27 mouse cellular contexts compared by ENCODE assay signal in genomic region chr11:38170721-38171120, GRCm38 (mm10).
DNase-seq lines count a peak whose midpoint lies in the region; ATAC-seq and TF ChIP-seq lines count a peak whose summit lies in the region.
"Had no signal": no experiment of that assay in that cellular context is flagged by ENCODE, and none has a peak within 500 bp of the region (broad histone marks: within the 10 kb centered on the region; RNA-seq: fewer than 3 reads in every experiment).

No protein-coding gene starts in this region.

- H3K27ac ChIP-seq in forebrain, embryonic 14.5 days (ENCODE audit: low read depth, low read length), result no peak overlapping the region
- H3K27ac ChIP-seq in forebrain, embryonic 12.5 days, result no peak overlapping the region
- H3K27ac ChIP-seq in kidney, postnatal 0 days, result no peak overlapping the region
- H3K27ac ChIP-seq in kidney, adult 2 months (ENCODE audit: insufficient read depth, low read depth, low read length), result no peak overlapping the region
- H3K27ac ChIP-seq: embryonic facial prominence, embryonic 15.5 days; limb, embryonic 13.5 days; liver, embryonic 13.5 days; lung, embryonic 15.5 days had no signal

- DNase-seq in forebrain, embryonic 14.5 days (ENCODE audit: low spot score), result peak; percentile 81
- peak; percentile 3 for DNase-seq in kidney, postnatal 0 days (ENCODE audit: low spot score)
- no peak for DNase-seq in kidney, adult 2 months
- peak; percentile 89 for DNase-seq in Muller cell, postnatal 12 days (ENCODE audit: inconsistent ontology term)
- peak; percentile 20 for DNase-seq in brain, embryonic 18.5 days (ENCODE audit: low read depth, low spot score)
- no peak for DNase-seq in frontal cortex, postnatal 36 days (ENCODE audit: low spot score in 2 of 2)
- DNase-seq: adrenal gland, postnatal 36 days; cerebellum, adult 18-20 months; cerebellum, postnatal 36 days; embryo, embryonic 11 days; gastrocnemius, postnatal 14 days; heart, adult 18-20 months; heart, postnatal 10 days; layer of hippocampus, adult 9-11 months; liver, embryonic 13.5 days; lung, postnatal 36 days; right cerebral cortex, postnatal 14 days; spleen, adult 18-20 months; thymus, postnatal 25 days had no signal

- no peak for TF ChIP-seq CTCF in kidney, postnatal 0 days (IDR thresholded peaks at IDR 0.05; ENCODE audit: low read depth)
- no peak for TF ChIP-seq CTCF in kidney, adult 2 months (conservative IDR thresholded peaks at IDR 0.05; ENCODE audit: insufficient read depth, insufficient read length, low read depth, low read length)

- no peak for TF ChIP-seq POLR2A in kidney, adult 2 months (IDR thresholded peaks at IDR 0.05; ENCODE audit: low read depth, low read length)

- 32% methylated on average over 1 of the region's 1 CpGs for WGBS in forebrain, embryonic 14.5 days
- 59% methylated on average over 1 of the region's 1 CpGs for WGBS in forebrain, embryonic 12.5 days
- 78% methylated on average over 1 of the region's 1 CpGs for WGBS in kidney, postnatal 0 days
- WGBS in kidney, adult 2 months, result 63% methylated on average over 1 of the region's 1 CpGs

- peak; percentile 83; the same call in 1 of the 2 replicates for ATAC-seq in forebrain, embryonic 14.5 days
- ATAC-seq in forebrain, embryonic 12.5 days (ENCODE audit: low FRiP score), result no peak
- no peak for ATAC-seq in kidney, postnatal 0 days (replicated peaks; ENCODE audit: low FRiP score, low read depth)
- ATAC-seq: intestine, postnatal 0 days; Patski had no signal

- peaks cover 5% of the 10 kb centered on the region; the same call in 1 of the 2 replicates for H3K4me1 ChIP-seq in forebrain, embryonic 14.5 days (ENCODE audit: control insufficient read depth, insufficient read depth, low read length)
- H3K4me1 ChIP-seq in forebrain, embryonic 12.5 days, result no peaks in the 10 kb centered on the region
- no peaks in the 10 kb centered on the region for H3K4me1 ChIP-seq in kidney, postnatal 0 days (replicated peaks; ENCODE audit: insufficient read depth, low read length)
- no peaks in the 10 kb centered on the region for H3K4me1 ChIP-seq in kidney, adult 2 months (ENCODE audit: control insufficient read depth, insufficient read depth, low read length)
- H3K4me1 ChIP-seq: embryonic facial prominence, embryonic 15.5 days; heart, embryonic 12.5 days; limb, embryonic 13.5 days; liver, embryonic 13.5 days; lung, embryonic 15.5 days; megakaryocyte, embryonic 14.5 days had no signal

- no peak overlapping the region for H3K4me2 ChIP-seq in forebrain, embryonic 14.5 days (ENCODE audit: low read length)
- no peak overlapping the region for H3K4me2 ChIP-seq in forebrain, embryonic 12.5 days
- H3K4me2 ChIP-seq in kidney, postnatal 0 days (ENCODE audit: low read length), result no peak overlapping the region
- H3K4me2 ChIP-seq: embryonic facial prominence, embryonic 15.5 days; heart, embryonic 12.5 days; limb, embryonic 13.5 days; liver, embryonic 13.5 days; lung, embryonic 15.5 days had no signal

- no peaks in the 10 kb centered on the region for H3K36me3 ChIP-seq in forebrain, embryonic 14.5 days (ENCODE audit: control insufficient read depth, insufficient read depth, low read length)
- no peaks in the 10 kb centered on the region for H3K36me3 ChIP-seq in forebrain, embryonic 12.5 days (replicated peaks)
- H3K36me3 ChIP-seq in kidney, postnatal 0 days (ENCODE audit: insufficient read depth, low read length), result no peaks in the 10 kb centered on the region
- H3K36me3 ChIP-seq in kidney, adult 2 months (ENCODE audit: control insufficient read depth, insufficient read depth, low read length), result no peaks in the 10 kb centered on the region
- H3K36me3 ChIP-seq: embryonic facial prominence, embryonic 15.5 days; heart, embryonic 12.5 days; limb, embryonic 13.5 days; liver, embryonic 13.5 days; lung, embryonic 15.5 days had no signal

- no peak overlapping the region for H3K9ac ChIP-seq in forebrain, embryonic 14.5 days (ENCODE audit: low read length)
- H3K9ac ChIP-seq in forebrain, embryonic 12.5 days, result no peak overlapping the region
- H3K9ac ChIP-seq in kidney, postnatal 0 days (ENCODE audit: low read depth, low read length), result no peak overlapping the region
- H3K9ac ChIP-seq: embryonic facial prominence, embryonic 15.5 days; heart, embryonic 12.5 days; limb, embryonic 13.5 days; liver, embryonic 13.5 days; lung, embryonic 15.5 days had no signal

- H3K27me3 ChIP-seq in forebrain, embryonic 14.5 days (replicated peaks; ENCODE audit: control insufficient read depth, insufficient read depth, low read length), result no peaks in the 10 kb centered on the region
- no peaks in the 10 kb centered on the region for H3K27me3 ChIP-seq in forebrain, embryonic 12.5 days
- no peaks in the 10 kb centered on the region for H3K27me3 ChIP-seq in kidney, postnatal 0 days (ENCODE audit: insufficient read depth, low read length)
- H3K27me3 ChIP-seq in kidney, adult 2 months (replicated peaks; ENCODE audit: control insufficient read depth, insufficient read depth, low read length), result no peaks in the 10 kb centered on the region
- H3K27me3 ChIP-seq: embryonic facial prominence, embryonic 15.5 days; heart, embryonic 12.5 days; limb, embryonic 13.5 days; liver, embryonic 13.5 days; lung, embryonic 15.5 days; megakaryocyte, embryonic 14.5 days had no signal

- no peaks in the 10 kb centered on the region for H3K9me3 ChIP-seq in forebrain, embryonic 14.5 days (replicated peaks; ENCODE audit: control insufficient read depth, low read length)
- H3K9me3 ChIP-seq in forebrain, embryonic 12.5 days, result no peaks in the 10 kb centered on the region
- no peaks in the 10 kb centered on the region for H3K9me3 ChIP-seq in kidney, postnatal 0 days (replicated peaks; ENCODE audit: low read length)
- H3K9me3 ChIP-seq: embryonic facial prominence, embryonic 15.5 days; heart, embryonic 12.5 days; limb, embryonic 13.5 days; liver, embryonic 13.5 days; lung, embryonic 15.5 days; megakaryocyte, embryonic 14.5 days had no signal

- no peak overlapping the region for H3K4me3 ChIP-seq in forebrain, embryonic 14.5 days (ENCODE audit: low read depth, low read length)
- H3K4me3 ChIP-seq in forebrain, embryonic 12.5 days (replicated peaks), result no peak overlapping the region
- no peak overlapping the region for H3K4me3 ChIP-seq in kidney, postnatal 0 days (replicated peaks; ENCODE audit: low read depth, low read length)
- H3K4me3 ChIP-seq in kidney, adult 2 months (ENCODE audit: insufficient read depth, low read depth, low read length), result no peak overlapping the region
- H3K4me3 ChIP-seq: embryonic facial prominence, embryonic 15.5 days; heart, embryonic 12.5 days; limb, embryonic 13.5 days; liver, embryonic 13.5 days; lung, embryonic 15.5 days; megakaryocyte, embryonic 14.5 days had no signal

Comparison
In these comparisons a context has a peak if more than half of its experiments do, and no peak if none do; other contexts are left out.
1. DNase-seq: peak in forebrain, embryonic 14.5 days (single experiment), kidney, postnatal 0 days (single experiment), Muller cell, postnatal 12 days (single experiment) and brain, embryonic 18.5 days (single experiment); none in kidney, adult 2 months (single experiment) and frontal cortex, postnatal 36 days (0 of 2).